Mouse (Mus musculus): Measurements from ENCODE around the gene Otp. TPM values are rescaled to one million over a fixed set of nuclear protein-coding genes. Genes with fewer than 3 reads are reported as not detected.

Otp gene
- not detected for total RNA-seq (2021)
- long read RNA-seq, experiment 1 = 0 reads
- long read RNA-seq, experiment 2 = 0 reads

- DNase-seq (ENCODE audit: low spot score in 2 of 2) = no peak
These were observed at the start of gene Otp for GRCm38 (mm10) chr13:94875396-94875880. TSS of gene Otp (plus strand) at chr13:94875602.

GRCm38 (mm10) chr13:94826389-94826788 lies 49.0 kb upstream of the Otp start:
- DNase-seq (ENCODE audit: low spot score in 2 of 2) = no peak

GRCm38 (mm10) chr13:94826986-94827385 lies 48.4 kb upstream of the Otp start:
- no peak for DNase-seq (ENCODE audit: low spot score in 2 of 2)

GRCm38 (mm10) chr13:94827847-94828246 lies 47.6 kb upstream of the Otp start:
- no peak for DNase-seq (ENCODE audit: low spot score in 2 of 2)

GRCm38 (mm10) chr13:94838047-94838720 lies 37.2 kb upstream of the Otp start:
- no peak for DNase-seq (ENCODE audit: low spot score in 2 of 2)

- no peak for DNase-seq (ENCODE audit: low spot score in 2 of 2)
These were observed 36.6 kb upstream of the Otp start for GRCm38 (mm10) chr13:94838756-94839337.

- no peak for DNase-seq (ENCODE audit: low spot score in 2 of 2)
These were observed 32.2 kb upstream of the Otp start for GRCm38 (mm10) chr13:94843236-94843635.

GRCm38 (mm10) chr13:94847870-94848269 lies 27.5 kb upstream of the Otp start:
- no peak for DNase-seq (ENCODE audit: low spot score in 2 of 2)

GRCm38 (mm10) chr13:94849351-94849750 lies 26.1 kb upstream of the Otp start:
- DNase-seq (ENCODE audit: low spot score in 2 of 2) = no peak

- no peak for DNase-seq (ENCODE audit: low spot score in 2 of 2)
These were observed 17.3 kb upstream of the Otp start for GRCm38 (mm10) chr13:94858016-94858575.

- no peak for DNase-seq (ENCODE audit: low spot score in 2 of 2)
These were observed 16.1 kb upstream of the Otp start for GRCm38 (mm10) chr13:94859256-94859655.

- DNase-seq (ENCODE audit: low spot score in 2 of 2) = no peak
These were observed 12.7 kb upstream of the Otp start for GRCm38 (mm10) chr13:94862491-94863230.

GRCm38 (mm10) chr13:94866906-94867305 lies 8.5 kb upstream of the Otp start:
- no peak for DNase-seq (ENCODE audit: low spot score in 2 of 2)

GRCm38 (mm10) chr13:94867772-94868171 lies 7.6 kb upstream of the Otp start:
- no peak for DNase-seq (ENCODE audit: low spot score in 2 of 2)

- peak in 1 of 2 experiments; percentile 32 for DNase-seq (ENCODE audit: low spot score in 2 of 2)
These were observed 6.9 kb upstream of the Otp start for GRCm38 (mm10) chr13:94868478-94868950.

- no peak for DNase-seq (ENCODE audit: low spot score in 2 of 2)
These were observed 5.9 kb upstream of the Otp start for GRCm38 (mm10) chr13:94869541-94869940.

- no peak for DNase-seq (ENCODE audit: low spot score in 2 of 2)
These were observed 5.3 kb upstream of the Otp start for GRCm38 (mm10) chr13:94870071-94870460.

- no peak for DNase-seq (ENCODE audit: low spot score in 2 of 2)
These were observed 4.8 kb upstream of the Otp start for GRCm38 (mm10) chr13:94870461-94871186.

GRCm38 (mm10) chr13:94871806-94872320 lies 3.5 kb upstream of the Otp start:
- no peak for DNase-seq (ENCODE audit: low spot score in 2 of 2)

GRCm38 (mm10) chr13:94872439-94872838 lies 3.0 kb upstream of the Otp start:
- DNase-seq (ENCODE audit: low spot score in 2 of 2) = no peak
